ENCODE assay signal across 8 mouse cellular contexts in the genomic region with DNA sequence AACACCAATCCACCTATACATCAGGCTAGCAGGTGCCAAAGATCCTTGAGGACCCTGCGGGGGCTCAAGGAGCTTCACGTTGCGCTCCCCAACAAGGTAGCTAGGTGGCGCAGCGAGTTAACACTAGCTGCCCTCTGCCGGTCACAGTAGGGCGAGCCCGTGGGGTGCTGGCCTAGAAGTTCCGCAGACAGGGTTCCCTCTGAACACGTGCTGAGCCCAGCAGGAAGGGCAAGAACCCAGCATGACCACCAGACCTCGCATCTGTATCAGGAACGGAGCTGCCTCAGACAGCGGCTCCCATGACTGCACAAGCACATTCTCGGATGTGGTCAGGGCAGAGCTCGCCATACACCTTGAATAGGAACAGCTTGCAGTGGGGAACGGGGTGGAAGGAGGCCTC. TPM values are rescaled to one million over a fixed set of nuclear protein-coding genes. Genes with fewer than 3 reads are reported as not detected.
DNase-seq lines count a peak whose midpoint lies in the region; ATAC-seq lines count a peak whose summit lies in the region.

No protein-coding gene starts in this region.

- under 1% methylated on average over 16 of the region's 16 CpGs for WGBS in limb, embryonic 12.5 days
- 3% methylated on average over 16 of the region's 16 CpGs for WGBS in midbrain, embryonic 14.5 days

- H3K4me2 ChIP-seq in limb, embryonic 12.5 days, result peak overlapping the region; percentile 20
- H3K4me2 ChIP-seq in midbrain, embryonic 14.5 days (ENCODE audit: low read length), result peak overlapping the region; percentile 19

- no peaks in the 10 kb centered on the region for H3K36me3 ChIP-seq in limb, embryonic 12.5 days
- H3K36me3 ChIP-seq in midbrain, embryonic 14.5 days (ENCODE audit: control insufficient read depth, insufficient read depth, low read length), result no peaks in the 10 kb centered on the region

- peak; percentile 75 for DNase-seq in ovary, postnatal 36 days (ENCODE audit: low spot score)
- DNase-seq in ovary, postnatal 14 days (ENCODE audit: low spot score), result no peak
- peak; percentile 92 for DNase-seq in embryo, embryonic 10.5 days (ENCODE audit: low spot score)
- DNase-seq in gastrocnemius, postnatal 25 days, result peak; percentile 71
- DNase-seq in midbrain, embryonic 14.5 days, result peak; percentile 89
- peak; percentile 83 to 90 for DNase-seq in spleen, postnatal 10 days (ENCODE audit: low spot score in 2 of 2)

- no peak overlapping the region for H3K4me3 ChIP-seq in limb, embryonic 12.5 days (replicated peaks)
- H3K4me3 ChIP-seq in midbrain, embryonic 14.5 days (replicated peaks; ENCODE audit: low read depth, low read length), result no peak overlapping the region

- H3K4me1 ChIP-seq in limb, embryonic 12.5 days (replicated peaks), result peaks cover 93% of the 10 kb centered on the region
- H3K4me1 ChIP-seq in midbrain, embryonic 14.5 days (ENCODE audit: control insufficient read depth, insufficient read depth, low read length), result peaks cover 22% of the 10 kb centered on the region

- ATAC-seq in inflammation-experienced regulatory T-cells, adult 6 months, result peak; percentile 85
- no peak for ATAC-seq in limb, embryonic 12.5 days (ENCODE audit: insufficient number of reproducible peaks, insufficient read depth, low FRiP score, low TSS enrichment, low read depth)
- peak; percentile 32; the same call in 1 of the 2 replicates for ATAC-seq in midbrain, embryonic 14.5 days (ENCODE audit: low FRiP score, low TSS enrichment)

- H3K27ac ChIP-seq in limb, embryonic 12.5 days, result peak overlapping the region; percentile 100
- H3K27ac ChIP-seq in midbrain, embryonic 14.5 days (replicated peaks; ENCODE audit: low read depth, low read length), result no peak overlapping the region

- H3K9me3 ChIP-seq in limb, embryonic 12.5 days, result no peaks in the 10 kb centered on the region
- no peaks in the 10 kb centered on the region for H3K9me3 ChIP-seq in midbrain, embryonic 14.5 days (ENCODE audit: control insufficient read depth, low read length)

- peaks cover 67% of the 10 kb centered on the region for H3K27me3 ChIP-seq in limb, embryonic 12.5 days
- peaks cover 59% of the 10 kb centered on the region for H3K27me3 ChIP-seq in midbrain, embryonic 14.5 days (ENCODE audit: control insufficient read depth, insufficient read depth, low read length)

- H3K9ac ChIP-seq in limb, embryonic 12.5 days (replicated peaks), result no peak overlapping the region
- no peak overlapping the region for H3K9ac ChIP-seq in midbrain, embryonic 14.5 days (replicated peaks; ENCODE audit: low read length)

RNA-seq across cellular contexts. Expression of gene G430095P16Rik, which starts 14.8 kb away (rescaled TPM):
- under 1 TPM; 0.54 to 0.67 TPM for total RNA-seq in gastrocnemius, postnatal 25 days (2021)
- 10 to 100 TPM; 11.7 to 25.0 (median 21.7) TPM for polyA plus RNA-seq in inflammation-experienced regulatory T-cells, adult 6 months (2017; shearing (Covaris generic))
- 9.7 and 11.8 TPM in 2 replicates for polyA plus RNA-seq in limb, embryonic 12.5 days (2016; fragmentation: Nextera tagmentation; extraction: Ambion mirVana)
- 0.67 and 0.91 TPM in 2 replicates for polyA plus RNA-seq in midbrain, embryonic 14.5 days (2014; fragmentation: Nextera tagmentation; extraction: Ambion mirVana)

RNA-seq across cellular contexts. Expression of gene Lyl1, which starts 36.4 kb away (rescaled TPM):
- 1 to 10 TPM; 1.3 to 2.0 TPM for total RNA-seq in gastrocnemius, postnatal 25 days (2021)
- 1 to 10 TPM in 2 of 3 experiments, under 1 TPM in 1; 0.20 to 2.7 (median 1.3) TPM for polyA plus RNA-seq in inflammation-experienced regulatory T-cells, adult 6 months (2017; shearing (Covaris generic))
- polyA plus RNA-seq in limb, embryonic 12.5 days (2016; fragmentation: Nextera tagmentation; extraction: Ambion mirVana), result 3.7 and 4.7 TPM in 2 replicates
- polyA plus RNA-seq in midbrain, embryonic 14.5 days (2014; fragmentation: Nextera tagmentation; extraction: Ambion mirVana), result 1.5 and 3.8 TPM in 2 replicates

RNA-seq across cellular contexts. Expression of gene Nacc1, which starts 49.9 kb away (rescaled TPM):
- 10 to 100 TPM; 20.0 to 22.2 TPM for total RNA-seq in gastrocnemius, postnatal 25 days (2021)
- 1 to 10 TPM; 9.2 to 9.5 (median 9.4) TPM for polyA plus RNA-seq in inflammation-experienced regulatory T-cells, adult 6 months (2017; shearing (Covaris generic))
- 16.9 and 21.4 TPM in 2 replicates for polyA plus RNA-seq in limb, embryonic 12.5 days (2016; fragmentation: Nextera tagmentation; extraction: Ambion mirVana)
- polyA plus RNA-seq in midbrain, embryonic 14.5 days (2014; fragmentation: Nextera tagmentation; extraction: Ambion mirVana), result 19.1 and 20.2 TPM in 2 replicates

RNA-seq across cellular contexts. Expression of gene Trmt1, which starts 51.5 kb away (rescaled TPM):
- total RNA-seq in gastrocnemius, postnatal 25 days (2021), result 10 to 100 TPM; 36.7 to 40.2 TPM
- polyA plus RNA-seq in inflammation-experienced regulatory T-cells, adult 6 months (2017; shearing (Covaris generic)), result 10 to 100 TPM; 28.0 to 61.1 (median 55.5) TPM
- 63.4 and 66.9 TPM in 2 replicates for polyA plus RNA-seq in limb, embryonic 12.5 days (2016; fragmentation: Nextera tagmentation; extraction: Ambion mirVana)
- polyA plus RNA-seq in midbrain, embryonic 14.5 days (2014; fragmentation: Nextera tagmentation; extraction: Ambion mirVana), result 56.9 and 59.6 TPM in 2 replicates
